Mouse (Mus musculus): Measurements from ENCODE around the gene Lss. TPM values are rescaled to one million over a fixed set of nuclear protein-coding genes. Genes with fewer than 3 reads are reported as not detected.

Gene Lss
- polyA plus RNA-seq, 1 experiment from 2014 or later: 51.9 TPM

DNA sequence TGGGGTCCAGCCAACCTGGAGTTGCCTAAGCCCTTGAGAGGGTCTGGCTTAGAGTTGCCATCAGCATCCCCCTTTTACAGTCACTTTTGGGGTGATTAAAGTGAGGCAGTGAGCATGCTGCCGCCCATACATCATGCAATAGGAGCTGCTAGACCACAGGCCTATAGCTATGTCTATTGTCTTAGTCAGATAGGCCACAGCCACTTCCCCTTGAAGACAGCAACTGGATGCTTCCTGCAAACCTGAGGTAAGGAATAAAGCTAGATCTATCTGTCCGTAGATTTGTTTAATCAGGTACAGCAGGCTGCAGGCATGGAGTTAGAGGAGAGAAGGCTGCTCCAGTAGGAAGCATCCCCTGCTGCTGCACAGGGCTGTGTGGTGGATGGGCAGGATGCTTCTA, 39.7 kb downstream of the Lss start:
- Histone ChIP-seq H3K4me2 (no peak overlapping the region), H3K27ac (no peak overlapping the region), H3K4me1 (no peaks in the 10 kb centered on the region; the same call in 1 of the 2 replicates), H3K9me3 (replicated peaks) (no peaks in the 10 kb centered on the region), H3K4me3 (no peak overlapping the region), H3K9ac (no peak overlapping the region), H3K27me3 (replicated peaks) (no peaks in the 10 kb centered on the region), H3K36me3 (no peaks in the 10 kb centered on the region)
- no peak for ATAC-seq
- WGBS (ENCODE audit: insufficient replicate concordance): 22% methylated on average over 2 of the region's 2 CpGs

GRCm38 (mm10) chr10:76572151-76572550, 40.8 kb downstream of the Lss start:
- Histone ChIP-seq H3K27ac (no peak overlapping the region), H3K27me3 (replicated peaks) (no peaks in the 10 kb centered on the region), H3K4me3 (no peak overlapping the region), H3K9me3 (replicated peaks) (no peaks in the 10 kb centered on the region), H3K4me2 (no peak overlapping the region), H3K36me3 (no peaks in the 10 kb centered on the region), H3K4me1 (no peaks in the 10 kb centered on the region; the same call in 1 of the 2 replicates), H3K9ac (no peak overlapping the region)
- 70% methylated on average over 3 of the region's 3 CpGs for WGBS (ENCODE audit: insufficient replicate concordance)
- ATAC-seq: no peak

GRCm38 (mm10) chr10:76575374-76575773, 44.0 kb downstream of the Lss start, which contains the start of gene Ftcd:
Ftcd (plus strand) TSS chr10:76575648.
- no peaks in the 10 kb centered on the region for H3K36me3 ChIP-seq
- peak within 1 kb of the TSS; percentile 71 for H3K27ac ChIP-seq
- no peak within 1 kb of the TSS for H3K4me3 ChIP-seq
- no peaks in the 10 kb centered on the region for H3K27me3 ChIP-seq (replicated peaks)
- no peaks in the 10 kb centered on the region for H3K9me3 ChIP-seq (replicated peaks)
- WGBS (ENCODE audit: insufficient replicate concordance): 65% methylated on average over 3 of the region's 3 CpGs
- peak within 1 kb of the TSS; percentile 27 for H3K4me2 ChIP-seq
- H3K9ac ChIP-seq: no peak within 1 kb of the TSS
- peak; percentile 40; the same call in 1 of the 2 replicates for ATAC-seq
- no peaks in the 10 kb centered on the region; the same call in 1 of the 2 replicates for H3K4me1 ChIP-seq

GRCm38 (mm10) chr10:76576920-76577319, 45.5 kb downstream of the Lss start:
- Histone ChIP-seq H3K4me3 (no peak overlapping the region), H3K4me2 (no peak overlapping the region), H3K27me3 (replicated peaks) (no peaks in the 10 kb centered on the region), H3K9ac (no peak overlapping the region), H3K4me1 (no peaks in the 10 kb centered on the region; the same call in 1 of the 2 replicates), H3K9me3 (replicated peaks) (no peaks in the 10 kb centered on the region), H3K27ac (peak overlapping the region; percentile 71; the same call in 1 of the 2 replicates), H3K36me3 (no peaks in the 10 kb centered on the region)
- WGBS (ENCODE audit: insufficient replicate concordance): 55% methylated on average over 7 of the region's 7 CpGs
- peak; percentile 55 for ATAC-seq

DNA sequence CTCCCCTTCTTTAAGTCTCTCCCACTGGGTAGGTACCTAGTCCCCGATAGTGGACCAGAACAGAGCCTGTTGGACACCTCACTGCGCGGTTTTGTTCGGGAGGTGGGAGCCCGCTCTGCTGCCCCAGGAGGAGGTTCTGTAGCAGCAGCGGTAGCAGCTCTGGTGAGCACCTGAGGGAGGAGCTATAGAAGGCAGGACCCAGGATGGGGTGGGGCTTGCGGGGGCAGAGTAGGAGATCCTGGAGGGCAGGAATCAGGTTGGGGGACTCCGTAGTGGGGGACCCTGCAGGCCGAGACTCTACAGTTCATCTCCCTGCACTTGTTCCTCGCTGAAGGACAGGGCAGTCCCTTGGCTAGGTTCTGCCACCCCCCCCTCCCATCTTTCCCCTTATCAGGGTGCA, 52.8 kb downstream of the Lss start:
- Histone ChIP-seq H3K9ac (no peak overlapping the region), H3K27ac (no peak overlapping the region), H3K4me2 (no peak overlapping the region), H3K4me1 (0 out of 2 replicates have a peak, but pooled peaks cover 6% of the 10 kb centered on the region), H3K27me3 (replicated peaks) (peaks cover 6% of the 10 kb centered on the region; the same call in 1 of the 2 replicates), H3K9me3 (replicated peaks) (no peaks in the 10 kb centered on the region), H3K36me3 (no peaks in the 10 kb centered on the region), H3K4me3 (no peak overlapping the region)
- peak; percentile 42; the same call in 1 of the 2 replicates for ATAC-seq
- 16% methylated on average over 10 of the region's 10 CpGs for WGBS (ENCODE audit: insufficient replicate concordance)

GRCm38 (mm10) chr10:76586190-76586589, 54.8 kb downstream of the Lss start:
- Histone ChIP-seq H3K9me3 (replicated peaks) (no peaks in the 10 kb centered on the region), H3K9ac (no peak overlapping the region), H3K4me3 (no peak overlapping the region), H3K36me3 (no peaks in the 10 kb centered on the region), H3K4me2 (no peak overlapping the region), H3K4me1 (0 out of 2 replicates have a peak, but pooled peaks cover 6% of the 10 kb centered on the region), H3K27ac (no peak overlapping the region), H3K27me3 (replicated peaks) (peaks cover 6% of the 10 kb centered on the region; the same call in 1 of the 2 replicates)
- WGBS (ENCODE audit: insufficient replicate concordance): 32% methylated on average over 1 of the region's 1 CpGs
- ATAC-seq: no peak

DNA sequence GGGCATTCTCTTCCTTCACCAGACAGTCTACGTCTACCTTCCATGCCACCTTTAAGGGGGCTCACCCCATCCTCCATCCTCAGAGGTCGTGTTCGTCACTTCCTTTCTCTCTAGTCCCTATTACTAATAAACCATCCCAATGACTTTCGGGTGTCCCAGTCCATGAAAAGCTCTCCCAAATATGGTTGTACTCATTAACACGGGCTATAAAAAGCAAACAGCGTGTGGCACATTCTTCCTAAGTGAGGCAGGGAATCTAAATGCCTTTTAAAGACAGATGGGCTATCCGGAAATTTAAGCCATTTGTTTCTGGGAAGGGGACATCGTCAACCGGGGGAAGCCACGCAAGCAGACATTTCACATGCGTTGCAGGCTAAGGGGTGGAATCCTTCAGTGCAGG, 58.8 kb downstream of the Lss start:
- no peaks in the 10 kb centered on the region for H3K27me3 ChIP-seq (replicated peaks)
- H3K9me3 ChIP-seq (replicated peaks): no peaks in the 10 kb centered on the region
- no peak overlapping the region for H3K4me2 ChIP-seq
- H3K4me3 ChIP-seq: no peak overlapping the region
- ATAC-seq: no peak
- WGBS (ENCODE audit: insufficient replicate concordance): 72% methylated on average over 11 of the region's 11 CpGs
- H3K9ac ChIP-seq: no peak overlapping the region
- no peaks in the 10 kb centered on the region for H3K4me1 ChIP-seq
- no peaks in the 10 kb centered on the region for H3K36me3 ChIP-seq
- no peak overlapping the region for H3K27ac ChIP-seq

DNA sequence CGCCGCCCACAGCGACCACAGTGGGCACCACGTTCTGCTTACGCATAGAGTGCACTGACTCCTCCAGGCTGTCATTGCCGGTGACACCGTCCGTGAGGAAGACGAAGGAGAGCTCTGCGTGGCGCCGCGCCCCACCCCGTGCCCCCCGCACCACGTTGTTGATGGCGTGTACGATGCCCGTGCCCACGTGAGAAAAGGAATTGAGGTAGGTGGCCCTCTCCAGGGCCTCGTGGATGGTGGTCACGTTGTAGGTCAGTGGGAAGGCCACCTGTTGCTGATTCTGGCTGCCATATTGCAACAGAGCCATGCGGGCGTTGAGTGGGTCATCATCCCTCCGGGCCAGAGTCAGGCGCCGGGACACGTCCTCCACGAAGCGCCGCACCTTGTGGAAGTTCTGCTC, 65.0 kb downstream of the Lss start:
- Histone ChIP-seq H3K9me3 (replicated peaks) (no peaks in the 10 kb centered on the region), H3K9ac (no peak overlapping the region), H3K4me3 (no peak overlapping the region), H3K4me2 (no peak overlapping the region), H3K4me1 (no peaks in the 10 kb centered on the region), H3K27ac (no peak overlapping the region), H3K27me3 (replicated peaks) (no peaks in the 10 kb centered on the region; the same call in 1 of the 2 replicates), H3K36me3 (no peaks in the 10 kb centered on the region)
- WGBS (ENCODE audit: insufficient replicate concordance): 79% methylated on average over 31 of the region's 31 CpGs
- no peak for ATAC-seq

- ATAC-seq: no peak
- Histone ChIP-seq H3K9me3 (replicated peaks) (no peaks in the 10 kb centered on the region), H3K27ac (no peak overlapping the region), H3K4me3 (no peak overlapping the region), H3K36me3 (no peaks in the 10 kb centered on the region), H3K9ac (no peak overlapping the region), H3K4me2 (no peak overlapping the region), H3K4me1 (no peaks in the 10 kb centered on the region), H3K27me3 (replicated peaks) (no peaks in the 10 kb centered on the region; the same call in 1 of the 2 replicates)
- 46% methylated on average over 3 of the region's 3 CpGs for WGBS (ENCODE audit: insufficient replicate concordance)
Measured at GRCm38 (mm10) chr10:76602690-76603089, 71.3 kb downstream of the Lss start.

Other genes starting within 250 kb of the Lss start
- gene Dip2a, start 186.3 kb upstream of the Lss start, polyA plus RNA-seq (2016; fragmentation: Nextera tagmentation; extraction: Ambion mirVana): 2.4 and 2.7 TPM in 2 replicates
- gene AC141477.1, start 91.1 kb upstream of the Lss start, polyA plus RNA-seq (2016; fragmentation: Nextera tagmentation; extraction: Ambion mirVana): not detected in 2 replicates
- 12.6 and 13.8 TPM in 2 replicates for gene Pcnt, start 88.8 kb upstream of the Lss start, polyA plus RNA-seq (2016; fragmentation: Nextera tagmentation; extraction: Ambion mirVana)
- not detected in 2 replicates for gene 2610028H24Rik, start 82.5 kb upstream of the Lss start, polyA plus RNA-seq (2016; fragmentation: Nextera tagmentation; extraction: Ambion mirVana)
- gene Mcm3ap, start 62.7 kb upstream of the Lss start, polyA plus RNA-seq (2016; fragmentation: Nextera tagmentation; extraction: Ambion mirVana): 39.1 and 43.3 TPM in 2 replicates
- 5.3 and 5.7 TPM in 2 replicates for gene Ybey, start 62.5 kb upstream of the Lss start, polyA plus RNA-seq (2016; fragmentation: Nextera tagmentation; extraction: Ambion mirVana)
- not detected in 2 replicates for gene Spatc1l, start 30.7 kb downstream of the Lss start, polyA plus RNA-seq (2016; fragmentation: Nextera tagmentation; extraction: Ambion mirVana)
- gene Ftcd, start 44.1 kb downstream of the Lss start, polyA plus RNA-seq (2016; fragmentation: Nextera tagmentation; extraction: Ambion mirVana): 18.3 and 18.6 TPM in 2 replicates
- 14.4 and 16.6 TPM in 2 replicates for gene Col6a2, start 92.0 kb downstream of the Lss start, polyA plus RNA-seq (2016; fragmentation: Nextera tagmentation; extraction: Ambion mirVana)
- 14.1 and 14.4 TPM in 2 replicates for gene Col6a1, start 194.6 kb downstream of the Lss start, polyA plus RNA-seq (2016; fragmentation: Nextera tagmentation; extraction: Ambion mirVana)